Mouse (Mus musculus) kidney, embryonic 14.5 days (tissue): ENCODE measurements around the gene Strn4. TPM values are rescaled to one million over a fixed set of nuclear protein-coding genes. Genes with fewer than 3 reads are reported as not detected.
A peak's percentile ranks its signal among the peaks of the same experiment; 100 is the strongest.

Experiments
- ATAC-seq: fragments of 200-750 bp; cut with Nextera tagmentation; 2 replicates; pipeline ENCODE4 v1.8.0; 2017; ENCODE audit warnings: moderate number of reproducible peaks, mild to moderate bottlenecking, moderate TSS enrichment, moderate library complexity; ENCODE audit not compliant: low FRiP score, low TSS enrichment
- H3K27ac ChIP-seq: fragments of 300-500 bp; sonication (generic); 2 replicates; pipeline ENCODE4 v1.5.1; 2014; ENCODE audit warnings: low read depth, mild to moderate bottlenecking, low read length, moderate library complexity, mixed read lengths
- H3K27me3 ChIP-seq: fragments of 300-500 bp; sonication (generic); 2 replicates; pipeline ENCODE4 v1.6.1; 2014; ENCODE audit warnings: mild to moderate bottlenecking, low read length; ENCODE audit not compliant: control insufficient read depth, insufficient read depth
- H3K36me3 ChIP-seq: fragments of 300-500 bp; sonication (generic); 2 replicates; pipeline ENCODE4 v1.6.1; 2014; ENCODE audit warnings: low read length, mixed read lengths; ENCODE audit not compliant: control insufficient read depth, insufficient read depth
- H3K4me1 ChIP-seq: fragments of 300-500 bp; sonication (generic); 2 replicates; pipeline ENCODE4 v1.6.1; 2014; ENCODE audit warnings: low read length, mixed read lengths; ENCODE audit not compliant: control insufficient read depth, insufficient read depth
- H3K4me2 ChIP-seq: fragments of 300-500 bp; sonication (generic); replicated peaks from 2 replicates; pipeline ENCODE4 v1.6.1; 2014; ENCODE audit warnings: low read depth, mild to moderate bottlenecking, low read length
- H3K4me3 ChIP-seq: fragments of 300-500 bp; sonication (generic); 2 replicates; pipeline ENCODE4 v1.5.1; 2014; ENCODE audit warnings: mild to moderate bottlenecking, low read length
- H3K9ac ChIP-seq: fragments of 300-500 bp; sonication (generic); 2 replicates; pipeline ENCODE4 v1.6.1; 2014; ENCODE audit warnings: low read depth, mild to moderate bottlenecking, low read length, moderate library complexity
- H3K9me3 ChIP-seq: fragments of 300-500 bp; sonication (generic); 2 replicates; pipeline ENCODE4 v1.6.1; 2016; ENCODE audit warnings: low read length; ENCODE audit not compliant: control insufficient read depth
- WGBS: fragments of 180-500 bp; shearing (Covaris S2); extraction: QIAGEN DNeasy Blood & Tissue Kit; methylation state at CpG from one replicate; pipeline ENCODE4 v1.1.7; 2014; 5-methylcytosine and 5-hydroxymethylcytosine counted together
- polyA plus RNA-seq: library from polyadenylated mRNA; unstranded; fragments of >200 nt; fragmentation: Nextera tagmentation; extraction: Ambion mirVana; gene quantifications from 2 replicates; pipeline ENCODE4 v1.2.1, GENCODE M21; 2014

Gene Strn4
- polyA plus RNA-seq, 1 experiment from 2014 or later: 111 TPM

- peak within 1 kb of the TSS; percentile 74 for H3K4me3 ChIP-seq
- H3K9ac ChIP-seq: peak within 1 kb of the TSS; percentile 86
- H3K4me1 ChIP-seq: peaks cover 4% of the 10 kb centered on the region
- no peaks in the 10 kb centered on the region for H3K27me3 ChIP-seq
- H3K36me3 ChIP-seq: no peaks in the 10 kb centered on the region; the same call in 1 of the 2 replicates
- peak within 1 kb of the TSS; percentile 92 for H3K27ac ChIP-seq
- no peaks in the 10 kb centered on the region for H3K9me3 ChIP-seq
- H3K4me2 ChIP-seq: peak within 1 kb of the TSS; percentile 83
- ATAC-seq: no peak
- WGBS: 10% methylated on average over 1 of the region's 1 CpGs
These were observed 59.4 kb downstream of the Strn4 start, which contains the start of gene Dact3 for GRCm38 (mm10) chr7:16875310-16875325. TSS of gene Dact3 (plus strand) at chr7:16875317.

- Histone ChIP-seq H3K4me1 (peaks cover 6% of the 10 kb centered on the region), H3K4me2 (peak overlapping the region; percentile 83), H3K27me3 (no peaks in the 10 kb centered on the region), H3K27ac (peak overlapping the region; percentile 63; the same call in 1 of the 2 replicates), H3K36me3 (no peaks in the 10 kb centered on the region), H3K4me3 (peak overlapping the region; percentile 74), H3K9me3 (no peaks in the 10 kb centered on the region), H3K9ac (peak overlapping the region; percentile 86)
- ATAC-seq: no peak
- WGBS: under 1% methylated on average over 36 of the region's 42 CpGs
These were observed 59.6 kb downstream of the Strn4 start for GRCm38 (mm10) chr7:16875326-16875725.

- H3K27ac ChIP-seq: peak overlapping the region; percentile 63; the same call in 1 of the 2 replicates
- peaks cover 6% of the 10 kb centered on the region for H3K4me1 ChIP-seq
- H3K4me3 ChIP-seq: peak overlapping the region; percentile 74
- H3K27me3 ChIP-seq: no peaks in the 10 kb centered on the region
- no peaks in the 10 kb centered on the region for H3K9me3 ChIP-seq
- peak overlapping the region; percentile 83 for H3K4me2 ChIP-seq
- peak overlapping the region; percentile 86; the same call in 1 of the 2 replicates for H3K9ac ChIP-seq
- ATAC-seq: no peak
- WGBS: 7% methylated on average over 11 of the region's 11 CpGs
- no peaks in the 10 kb centered on the region for H3K36me3 ChIP-seq
These were observed 60.3 kb downstream of the Strn4 start for GRCm38 (mm10) chr7:16876006-16876405.

GRCm38 (mm10) chr7:16876608-16877007, 60.9 kb downstream of the Strn4 start:
- no peaks in the 10 kb centered on the region for H3K27me3 ChIP-seq
- H3K9me3 ChIP-seq: no peaks in the 10 kb centered on the region
- no peaks in the 10 kb centered on the region for H3K36me3 ChIP-seq
- H3K9ac ChIP-seq: peak overlapping the region; percentile 86; the same call in 1 of the 2 replicates
- peaks cover 6% of the 10 kb centered on the region for H3K4me1 ChIP-seq
- ATAC-seq: 0 out of 2 replicates have a peak, but pooled peaks have one; percentile 3
- 6% methylated on average over 13 of the region's 13 CpGs for WGBS
- peak overlapping the region; percentile 74 for H3K4me3 ChIP-seq
- peak overlapping the region; percentile 83 for H3K4me2 ChIP-seq
- peak overlapping the region; percentile 63; the same call in 1 of the 2 replicates for H3K27ac ChIP-seq

- peaks cover 6% of the 10 kb centered on the region for H3K4me1 ChIP-seq
- H3K27ac ChIP-seq: no peak overlapping the region
- no peak overlapping the region for H3K9ac ChIP-seq
- H3K4me3 ChIP-seq: no peak overlapping the region
- H3K4me2 ChIP-seq: no peak overlapping the region
- H3K9me3 ChIP-seq: no peaks in the 10 kb centered on the region
- no peaks in the 10 kb centered on the region for H3K27me3 ChIP-seq
- no peak for ATAC-seq
- no peaks in the 10 kb centered on the region for H3K36me3 ChIP-seq
- WGBS: 88% methylated on average over 3 of the region's 3 CpGs
These were observed 62.0 kb downstream of the Strn4 start for GRCm38 (mm10) chr7:16877717-16878116.

GRCm38 (mm10) chr7:16879796-16880547, 64.3 kb downstream of the Strn4 start:
- Histone ChIP-seq H3K27ac (peak overlapping the region; percentile 38; the same call in 1 of the 2 replicates), H3K9ac (no peak overlapping the region), H3K4me3 (no peak overlapping the region), H3K27me3 (peaks cover under 1% of the 10 kb centered on the region; the same call in 1 of the 2 replicates), H3K4me2 (no peak overlapping the region), H3K36me3 (peaks cover 9% of the 10 kb centered on the region; the same call in 1 of the 2 replicates), H3K4me1 (peaks cover 6% of the 10 kb centered on the region), H3K9me3 (peaks cover under 1% of the 10 kb centered on the region; the same call in 1 of the 2 replicates)
- WGBS: 28% methylated on average over 9 of the region's 9 CpGs
- 0 out of 2 replicates have a peak, but pooled peaks have one; percentile 10 for ATAC-seq

GRCm38 (mm10) chr7:16880615-16881014, 64.9 kb downstream of the Strn4 start:
- Histone ChIP-seq H3K9ac (no peak overlapping the region), H3K4me1 (peaks cover 6% of the 10 kb centered on the region), H3K27ac (no peak overlapping the region), H3K9me3 (peaks cover 7% of the 10 kb centered on the region), H3K27me3 (peaks cover 6% of the 10 kb centered on the region; the same call in 1 of the 2 replicates), H3K4me2 (no peak overlapping the region), H3K4me3 (no peak overlapping the region), H3K36me3 (peaks cover 15% of the 10 kb centered on the region; the same call in 1 of the 2 replicates)
- WGBS: 30% methylated on average over 5 of the region's 5 CpGs
- ATAC-seq: no peak

- Histone ChIP-seq H3K36me3 (peaks cover 24% of the 10 kb centered on the region), H3K4me1 (peaks cover 6% of the 10 kb centered on the region), H3K27ac (no peak overlapping the region), H3K4me3 (no peak overlapping the region), H3K27me3 (peaks cover 10% of the 10 kb centered on the region), H3K9ac (no peak overlapping the region), H3K9me3 (peaks cover 13% of the 10 kb centered on the region), H3K4me2 (no peak overlapping the region)
- 95% methylated on average over 6 of the region's 6 CpGs for WGBS
- no peak for ATAC-seq
These were observed 67.5 kb downstream of the Strn4 start for GRCm38 (mm10) chr7:16883162-16883561.

- H3K9ac ChIP-seq: no peak overlapping the region
- H3K27ac ChIP-seq: no peak overlapping the region
- peaks cover 24% of the 10 kb centered on the region for H3K36me3 ChIP-seq
- H3K27me3 ChIP-seq: peaks cover 10% of the 10 kb centered on the region
- peaks cover 6% of the 10 kb centered on the region for H3K4me1 ChIP-seq
- no peak overlapping the region for H3K4me2 ChIP-seq
- ATAC-seq: no peak
- H3K4me3 ChIP-seq: no peak overlapping the region
- peaks cover 13% of the 10 kb centered on the region for H3K9me3 ChIP-seq
- 68% methylated on average over 4 of the region's 4 CpGs for WGBS
These were observed 68.6 kb downstream of the Strn4 start for GRCm38 (mm10) chr7:16884334-16884733.
